Mouse (Mus musculus) urinary bladder, postnatal 36 days (tissue): Measurements from ENCODE around the gene Hirip3.

Experiments used
- DNase-seq, 2 experiments: peaks; one replicate each; pipeline ENCODE4 v3.0.0; 2022; ENCODE audit warnings: low spot score in 2 of 2, mixed read lengths in 1 of 2

Gene Hirip3

DNA sequence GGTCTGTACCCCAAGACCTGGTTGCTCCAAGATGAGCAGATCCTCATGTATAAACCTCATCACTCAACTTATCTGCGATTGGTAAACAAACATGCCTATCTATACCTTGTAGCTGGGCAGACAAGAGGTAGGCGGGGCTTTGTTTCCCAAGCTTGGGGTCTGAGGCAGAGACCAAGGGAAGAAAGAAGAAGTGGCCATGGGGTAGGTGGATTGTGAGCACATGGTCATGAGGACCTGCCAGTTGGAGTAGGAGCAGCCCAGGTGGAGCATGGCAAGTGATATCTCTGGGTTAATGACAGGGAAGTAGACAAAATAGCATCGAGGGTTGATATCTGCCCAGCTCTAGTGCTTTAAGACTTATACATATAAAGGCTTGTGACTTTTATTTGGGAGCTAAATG is 53.1 kb downstream of the Hirip3 start:
- no peak for DNase-seq
